Mouse (Mus musculus): ENCODE measurements around the gene Tescl.

DNA sequence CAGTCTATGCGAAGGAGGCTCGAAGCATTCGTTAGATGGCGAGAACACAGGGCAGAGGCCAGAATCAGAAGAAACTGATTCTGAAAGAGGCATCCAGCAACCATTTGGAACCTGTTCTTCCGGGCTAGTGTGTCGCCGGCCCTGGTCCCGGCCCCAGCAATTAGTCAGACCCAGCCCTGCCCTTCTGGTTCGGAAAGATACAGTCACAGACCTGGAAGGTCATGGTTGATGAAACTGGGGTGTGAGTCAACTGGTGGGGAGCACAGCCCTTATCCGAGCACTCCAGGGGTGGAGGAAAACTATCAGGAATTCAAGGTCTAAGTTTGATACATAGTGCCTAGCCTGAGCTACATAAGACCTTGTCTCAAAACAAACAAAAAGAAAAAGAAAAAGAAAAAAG, 22.3 kb upstream of the Tescl start:
- TF ChIP-seq CTCF (IDR thresholded peaks at IDR 0.05; ENCODE audit: borderline replicate concordance, insufficient read depth, low read length) (no peak), POLR2A (IDR thresholded peaks at IDR 0.05; ENCODE audit: low read depth, low read length) (no peak)

Data from embryonic fibroblast, embryonic 13.5 days (primary cell).